Mouse (Mus musculus) thymus, postnatal 4 days (tissue): ENCODE measurements around the gene Cyp26a1.

Source experiments
- DNase-seq: peaks from one replicate; pipeline ENCODE4 v3.0.0; 2021

Gene Cyp26a1

GRCm38 (mm10) chr19:37699711-37700110, 2.1 kb downstream of the Cyp26a1 start:
- no peak for DNase-seq

DNA sequence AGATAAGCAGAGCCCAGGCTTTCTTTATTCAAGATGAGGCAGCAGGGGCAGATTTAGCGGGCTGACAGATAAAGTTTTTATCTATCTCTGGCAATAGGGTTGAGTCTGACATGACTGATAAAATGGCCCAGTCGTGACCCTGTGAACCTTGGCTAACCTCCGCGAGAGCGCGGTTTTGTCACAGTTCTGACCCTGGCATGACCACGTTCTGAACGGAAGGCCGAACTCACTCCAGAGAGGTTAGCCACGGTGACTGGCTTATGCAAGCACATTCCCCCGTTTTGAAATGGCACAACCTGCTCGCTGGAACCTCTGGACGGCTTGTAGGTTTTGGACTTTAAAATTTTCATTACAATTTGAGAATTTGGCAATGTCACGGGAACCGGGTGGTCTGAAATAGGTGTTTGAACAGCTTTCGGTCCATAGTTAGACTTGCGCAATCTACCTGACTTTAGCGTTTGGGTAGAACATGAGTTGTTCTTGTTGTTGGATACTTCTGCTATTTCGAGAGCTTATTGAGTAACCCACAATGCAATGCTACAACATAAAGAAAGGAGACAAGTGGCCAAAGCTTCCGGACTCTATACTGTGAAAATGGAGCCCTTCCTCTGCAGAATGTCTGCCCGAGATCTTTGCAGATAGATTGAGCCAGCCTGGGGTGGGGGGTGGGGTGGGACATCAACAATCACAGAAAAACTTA, 4.9 kb downstream of the Cyp26a1 start:
- DNase-seq = no peak

- peak; percentile 84 for DNase-seq
Observed at GRCm38 (mm10) chr19:37703902-37704509, 6.4 kb downstream of the Cyp26a1 start.

DNA sequence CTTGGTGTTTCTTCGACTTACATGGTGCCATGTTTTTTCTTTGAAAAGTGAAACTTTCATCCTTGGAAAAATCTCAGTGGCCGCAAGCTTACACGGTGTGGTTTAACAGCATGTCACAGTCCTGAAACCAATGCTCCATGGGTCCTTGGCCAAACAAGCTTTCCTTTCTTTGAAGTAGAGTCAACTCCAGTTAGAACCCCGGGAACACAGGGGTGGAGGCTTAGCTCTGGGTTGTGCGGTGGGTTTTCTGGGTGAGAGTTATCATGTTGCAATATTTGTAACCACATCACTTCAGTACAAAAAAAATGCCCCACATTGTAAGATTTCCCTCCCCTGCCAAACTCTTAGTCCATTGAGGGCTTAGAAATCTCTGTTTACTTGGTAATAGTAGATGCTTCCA, 8.1 kb downstream of the Cyp26a1 start:
- no peak for DNase-seq

GRCm38 (mm10) chr19:37714681-37715080, 17.1 kb downstream of the Cyp26a1 start:
- no peak for DNase-seq

GRCm38 (mm10) chr19:37715980-37716379, 18.4 kb downstream of the Cyp26a1 start:
- no peak for DNase-seq

DNA sequence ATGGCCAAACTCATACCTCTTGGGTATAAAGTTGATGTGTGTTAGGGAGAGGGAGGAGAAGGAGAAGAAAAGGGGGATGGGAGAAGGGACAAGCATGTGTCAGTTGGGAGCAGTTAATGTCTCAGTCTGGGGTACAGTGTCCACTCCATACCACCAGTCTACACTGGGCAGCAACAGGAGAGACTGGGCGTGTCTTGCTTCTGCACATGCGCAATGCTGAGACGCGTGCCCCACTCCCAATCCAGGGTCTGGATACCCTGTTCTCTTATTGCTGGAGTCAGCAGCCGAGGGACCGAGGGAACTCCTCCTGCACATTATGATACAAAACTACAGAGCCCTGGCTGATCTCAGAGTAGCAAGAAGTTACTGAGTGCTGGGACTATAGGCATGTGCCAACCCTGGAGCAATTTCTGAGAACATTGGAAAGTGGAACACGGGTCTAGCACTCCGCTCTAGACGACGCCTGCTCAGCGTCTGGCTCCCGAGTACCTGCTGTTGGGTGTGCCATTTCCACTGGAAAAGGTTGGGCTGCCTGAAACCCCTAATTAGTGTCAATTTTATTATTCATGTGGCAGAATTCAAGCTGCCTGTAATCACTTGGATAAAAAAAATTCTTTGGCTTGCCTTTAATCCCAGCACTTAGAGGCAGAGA, 19.1 kb downstream of the Cyp26a1 start:
- no peak for DNase-seq

DNA sequence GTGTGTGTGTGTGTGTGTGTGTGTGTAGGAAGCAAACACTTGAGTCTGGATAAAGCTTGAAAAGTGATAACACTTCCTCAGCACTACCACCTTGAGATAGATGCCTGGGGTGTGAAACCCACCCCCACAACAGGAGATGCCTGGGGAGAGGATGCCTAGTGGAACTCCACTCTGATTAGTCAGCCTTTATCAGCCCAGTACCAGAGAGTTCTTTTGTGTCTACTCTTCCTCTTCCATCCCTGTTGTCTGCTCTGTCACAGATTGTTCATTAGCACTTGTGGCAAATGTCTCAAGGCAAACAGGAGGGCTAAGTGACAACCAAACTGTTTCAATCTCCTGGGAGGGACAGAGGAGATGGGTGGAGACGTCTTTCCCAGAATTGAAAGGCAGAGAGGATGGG, 21.6 kb downstream of the Cyp26a1 start:
- DNase-seq = no peak

GRCm38 (mm10) chr19:37724591-37724990, 27.0 kb downstream of the Cyp26a1 start:
- peak; percentile 19 for DNase-seq

DNA sequence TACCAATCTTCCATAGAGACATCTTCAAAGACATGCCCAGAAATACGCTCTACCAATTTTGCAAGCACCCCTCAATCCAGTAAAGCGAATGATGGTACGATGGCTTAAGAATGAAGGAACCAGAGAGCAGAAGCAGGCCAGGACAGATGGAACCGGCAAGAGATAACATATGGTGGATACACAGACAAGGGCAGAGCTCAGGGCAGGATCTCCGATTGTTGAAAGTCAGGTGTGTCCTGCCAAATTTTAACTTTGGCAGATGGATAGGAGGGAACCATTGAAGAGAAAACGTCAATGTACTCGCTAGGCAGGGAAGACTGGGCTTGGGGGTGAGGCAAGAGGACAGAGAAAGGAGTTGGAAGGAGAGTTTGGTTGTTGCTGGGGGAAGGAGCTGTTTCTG, 29.0 kb downstream of the Cyp26a1 start:
- DNase-seq = no peak

- DNase-seq = no peak
Observed at GRCm38 (mm10) chr19:37727366-37727765, 29.8 kb downstream of the Cyp26a1 start.

- no peak for DNase-seq
Observed at GRCm38 (mm10) chr19:37735426-37735825, 37.8 kb downstream of the Cyp26a1 start.

DNA sequence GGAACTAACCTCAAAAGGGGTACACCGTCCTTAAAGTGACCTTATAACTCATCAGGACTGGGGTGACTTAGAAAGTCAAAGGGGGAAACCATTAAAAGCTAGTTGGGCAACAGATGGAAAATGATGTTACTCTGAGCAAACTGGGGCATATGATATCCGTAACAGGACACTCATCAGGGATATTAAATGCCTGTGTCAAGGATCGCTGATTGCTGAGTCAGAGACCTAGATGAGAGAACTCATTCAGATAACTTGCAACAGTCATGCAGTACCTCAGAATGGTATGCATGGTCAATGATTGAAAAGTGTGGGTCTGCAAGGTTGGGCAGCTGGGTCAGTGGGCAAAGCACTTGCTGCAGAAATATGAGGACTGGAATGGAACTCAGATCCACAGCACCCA, 41.0 kb downstream of the Cyp26a1 start:
- no peak for DNase-seq

- DNase-seq = no peak
Observed at GRCm38 (mm10) chr19:37740043-37740442, 42.4 kb downstream of the Cyp26a1 start.
